Comparison of ENCODE assay signal across 13 mouse cellular contexts in the genomic region with DNA sequence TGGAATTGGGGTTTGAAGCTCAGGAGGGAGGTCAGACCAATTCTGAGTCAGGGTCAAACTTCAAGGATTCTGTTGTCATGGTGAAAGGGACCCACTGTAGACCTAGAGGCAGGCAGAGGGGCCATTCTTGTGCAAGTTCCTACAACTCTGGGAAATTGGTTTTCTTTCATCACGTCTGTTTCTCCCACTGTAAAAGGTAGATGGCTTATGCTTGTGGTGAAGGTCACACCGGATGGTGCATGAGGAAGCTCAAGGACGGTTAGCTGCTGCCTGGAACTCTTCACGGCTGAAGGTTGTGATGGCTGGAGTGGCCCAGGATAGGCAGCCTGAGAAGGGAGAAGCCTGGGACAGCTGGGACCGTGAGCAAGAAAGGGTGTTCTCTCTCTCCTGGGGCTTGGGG.
"Had no signal": no experiment of that assay in that cellular context is flagged by ENCODE, and none has a peak within 500 bp of the region (broad histone marks: within the 10 kb centered on the region; RNA-seq: fewer than 3 reads in every experiment).

No protein-coding gene starts in this region.

- ATAC-seq: liver, embryonic 12.5 days; midbrain, embryonic 16.5 days had no signal

- H3K36me3 ChIP-seq: kidney, embryonic 15.5 days; limb, embryonic 15.5 days; liver, embryonic 12.5 days; midbrain, embryonic 12.5 days had no signal

- H3K27ac ChIP-seq: kidney, embryonic 15.5 days; left cerebral cortex, adult 2 months; limb, embryonic 15.5 days; midbrain, embryonic 12.5 days had no signal

- DNase-seq: kidney, postnatal 14 days; lung, embryonic 14.5 days; lung, postnatal 10 days; lung, postnatal 4 days; right cerebral cortex, postnatal 14 days; thymus, adult 18-20 months; thymus, postnatal 14 days had no signal

- H3K9ac ChIP-seq: kidney, embryonic 15.5 days; limb, embryonic 15.5 days; liver, embryonic 12.5 days; lung, embryonic 14.5 days; midbrain, embryonic 12.5 days had no signal

- H3K9me3 ChIP-seq: kidney, embryonic 15.5 days; limb, embryonic 15.5 days; liver, embryonic 12.5 days; midbrain, embryonic 12.5 days had no signal

- H3K4me2 ChIP-seq: kidney, embryonic 15.5 days; limb, embryonic 15.5 days; liver, embryonic 12.5 days; lung, embryonic 14.5 days; midbrain, embryonic 12.5 days had no signal

- H3K4me3 ChIP-seq: kidney, embryonic 15.5 days; left cerebral cortex, adult 2 months; limb, embryonic 15.5 days; liver, embryonic 12.5 days; midbrain, embryonic 12.5 days had no signal

- H3K27me3 ChIP-seq: kidney, embryonic 15.5 days; limb, embryonic 15.5 days; liver, embryonic 12.5 days had no signal
